Mouse (Mus musculus) MEL (cell line): ENCODE measurements around the gene Ap5z1. TPM values are rescaled to one million over a fixed set of nuclear protein-coding genes. Genes with fewer than 3 reads are reported as not detected.

Experiments
- DNase-seq: peaks from one replicate; pipeline ENCODE4 v3.0.0; 2011; ENCODE audit warnings: low read depth, low spot score
- H3K27ac ChIP-seq: 2 replicates; pipeline ENCODE4 v1.5.1; 2012; ENCODE audit warnings: low read depth, mild to moderate bottlenecking, control low read depth, low read length, moderate library complexity; ENCODE audit not compliant: control insufficient read depth
- H3K27me3 ChIP-seq, 2 experiments: fragments of 150-350 bp in 1 of 2; sonication (generic) in 1 of 2; 2 replicates each; pipeline ENCODE4 v1.6.1; 2012; ENCODE audit warnings: low read length in 2 of 2, mild to moderate bottlenecking in 2 of 2, improper control_type of control experiment in 1 of 2, moderate library complexity in 1 of 2; ENCODE audit not compliant: insufficient read depth in 2 of 2, control insufficient read depth in 1 of 2
- H3K36me3 ChIP-seq, 2 experiments: 2 replicates each; pipeline ENCODE4 v1.6.1; 2012 to 2014; ENCODE audit warnings: low read length in 2 of 2, improper control_type of control experiment in 1 of 2, inconsistent platforms in 1 of 2, mild to moderate bottlenecking in 1 of 2; ENCODE audit not compliant: insufficient read depth in 2 of 2, control insufficient read depth in 1 of 2
- H3K4me1 ChIP-seq, 2 experiments: fragments of 150-350 bp in 1 of 2; sonication (generic) in 1 of 2; 2 replicates each; pipeline ENCODE4 v1.6.1; 2012; ENCODE audit warnings: low read length in 2 of 2, improper control_type of control experiment in 1 of 2, mild to moderate bottlenecking in 1 of 2; ENCODE audit not compliant: insufficient read depth in 2 of 2, control insufficient read depth in 1 of 2
- H3K4me3 ChIP-seq, 2 experiments: fragments of 150-350 bp in 1 of 2; sonication (generic) in 1 of 2; 2 replicates each; pipeline ENCODE4 v1.5.1; 2012; ENCODE audit warnings: low read depth in 2 of 2, low read length in 2 of 2, mild to moderate bottlenecking in 2 of 2, moderate library complexity in 2 of 2, control low read depth in 1 of 2, improper control_type of control experiment in 1 of 2; ENCODE audit not compliant: control insufficient read depth in 1 of 2, insufficient read depth in 1 of 2
- H3K79me2 ChIP-seq: 2 replicates; pipeline ENCODE4 v1.6.1; 2012; ENCODE audit warnings: mild to moderate bottlenecking, low read length, moderate library complexity; ENCODE audit not compliant: control insufficient read depth, poor library complexity, insufficient read depth
- H3K9ac ChIP-seq: 2 replicates; pipeline ENCODE4 v1.6.1; 2012; ENCODE audit warnings: low read depth, mild to moderate bottlenecking, control low read depth, low read length, moderate library complexity; ENCODE audit not compliant: control insufficient read depth, poor library complexity, severe bottlenecking
- H3K9me3 ChIP-seq: fragments of 150-350 bp; sonication (generic); replicated peaks from 2 replicates; pipeline ENCODE4 v1.6.1; 2012; ENCODE audit warnings: mild to moderate bottlenecking, low read length, improper control_type of control experiment, moderate library complexity; ENCODE audit not compliant: insufficient read depth
- BHLHE40 ChIP-seq: IDR thresholded peaks from 2 replicates; pipeline ENCODE4 v1.6.1; 2012; ENCODE audit warnings: low read depth, mild to moderate bottlenecking, inconsistent platforms, low read length, improper control_type of control experiment, borderline replicate concordance
- CHD1 ChIP-seq: IDR thresholded peaks from 2 replicates; pipeline ENCODE4 v1.6.1; 2012; ENCODE audit warnings: low read depth, mild to moderate bottlenecking, inconsistent platforms, low read length, improper control_type of control experiment
- EP300 ChIP-seq, 2 experiments: IDR thresholded peaks; 2 replicates each; pipeline ENCODE4 v1.6.1; 2011; ENCODE audit warnings: improper control_type of control experiment in 2 of 2, low read length in 2 of 2, low read depth in 1 of 2, mild to moderate bottlenecking in 1 of 2
- ETS1 ChIP-seq: IDR thresholded peaks from 2 replicates; pipeline ENCODE4 v1.6.1; 2012; ENCODE audit warnings: low read depth, mild to moderate bottlenecking, inconsistent platforms, low read length, improper control_type of control experiment, moderate library complexity
- GABPA ChIP-seq: IDR thresholded peaks from 2 replicates; pipeline ENCODE4 v1.6.1; 2012; ENCODE audit warnings: low read depth, mild to moderate bottlenecking, inconsistent platforms, low read length, improper control_type of control experiment, moderate library complexity
- HCFC1 ChIP-seq: IDR thresholded peaks from 2 replicates; pipeline ENCODE4 v1.6.1; 2012; ENCODE audit warnings: low read depth, mild to moderate bottlenecking, inconsistent platforms, low read length, improper control_type of control experiment, moderate library complexity
- JUND ChIP-seq: IDR thresholded peaks from 2 replicates; pipeline ENCODE4 v1.6.1; 2011; ENCODE audit warnings: low read depth, mild to moderate bottlenecking, improper control_type of control experiment, low read length
- KAT2A ChIP-seq: conservative IDR thresholded peaks from 2 replicates; pipeline ENCODE4 v1.6.1; 2012; ENCODE audit warnings: low read depth, low read length, improper control_type of control experiment, inconsistent platforms
- MAFK ChIP-seq: IDR thresholded peaks from 2 replicates; pipeline ENCODE4 v1.6.1; 2011; ENCODE audit warnings: low read depth, mild to moderate bottlenecking, low read length, improper control_type of control experiment, borderline replicate concordance
- MEF2A ChIP-seq: IDR thresholded peaks from 2 replicates; pipeline ENCODE4 v1.6.1; 2014; ENCODE audit warnings: low read depth, mild to moderate bottlenecking, inconsistent platforms, low read length, improper control_type of control experiment; ENCODE audit not compliant: poor library complexity, insufficient replicate concordance, severe bottlenecking; ENCODE audit errors: extremely low read depth
- MYB ChIP-seq: IDR thresholded peaks from 2 replicates; pipeline ENCODE4 v1.6.1; 2011; ENCODE audit warnings: mild to moderate bottlenecking, low read depth, low read length, improper control_type of control experiment
- MYC ChIP-seq: IDR thresholded peaks from 2 replicates; pipeline ENCODE4 v1.6.1; 2011; ENCODE audit warnings: low read depth, mild to moderate bottlenecking, low read length, improper control_type of control experiment, moderate library complexity
- NELFE ChIP-seq: IDR thresholded peaks from 2 replicates; pipeline ENCODE4 v1.6.1; 2011; ENCODE audit warnings: low read depth, low read length, improper control_type of control experiment
- POLR2AphosphoS5 ChIP-seq: IDR thresholded peaks from 2 replicates; pipeline ENCODE4 v1.6.1; 2012; ENCODE audit warnings: low read depth, borderline replicate concordance, mild to moderate bottlenecking, inconsistent platforms, low read length, moderate library complexity, mixed read lengths
- RCOR1 ChIP-seq: IDR thresholded peaks from 2 replicates; pipeline ENCODE4 v1.6.1; 2012; ENCODE audit warnings: low read depth, mild to moderate bottlenecking, inconsistent platforms, low read length, improper control_type of control experiment
- SIN3A ChIP-seq: IDR thresholded peaks from 2 replicates; pipeline ENCODE4 v1.6.1; 2012; ENCODE audit warnings: low read length, improper control_type of control experiment, inconsistent platforms
- SMC3 ChIP-seq: IDR thresholded peaks from 2 replicates; pipeline ENCODE4 v1.6.1; 2011; ENCODE audit warnings: low read depth, low read length, improper control_type of control experiment
- TBP ChIP-seq: IDR thresholded peaks from 2 replicates; pipeline ENCODE4 v1.8.0; 2011; ENCODE audit warnings: low read depth, low read length, improper control_type of control experiment
- UBTF ChIP-seq: IDR thresholded peaks from 2 replicates; pipeline ENCODE4 v1.6.1; 2012; ENCODE audit warnings: low read depth, mild to moderate bottlenecking, inconsistent platforms, low read length, improper control_type of control experiment, moderate library complexity, borderline replicate concordance; ENCODE audit not compliant: insufficient read depth
- ZC3H11A ChIP-seq: IDR thresholded peaks from 2 replicates; pipeline ENCODE4 v1.6.1; 2012; ENCODE audit warnings: low read depth, mild to moderate bottlenecking, inconsistent platforms, low read length, improper control_type of control experiment
- ZKSCAN1 ChIP-seq: IDR thresholded peaks from 2 replicates; pipeline ENCODE4 v1.6.1; 2012; ENCODE audit warnings: low read depth, mild to moderate bottlenecking, inconsistent platforms, low read length, improper control_type of control experiment, moderate library complexity
- ZMIZ1 ChIP-seq: IDR thresholded peaks from 2 replicates; pipeline ENCODE4 v1.6.1; 2012; ENCODE audit warnings: low read depth, mild to moderate bottlenecking, inconsistent platforms, low read length, improper control_type of control experiment, moderate library complexity
- ZNF384 ChIP-seq: IDR thresholded peaks from 2 replicates; pipeline ENCODE4 v1.6.1; 2012; ENCODE audit warnings: low read depth, mild to moderate bottlenecking, inconsistent platforms, low read length, improper control_type of control experiment
- polyA plus RNA-seq, 2 experiments: library from polyadenylated mRNA; stranded (reverse) in 1 of 2; unstranded in 1 of 2; fragments of >175 nt in 1 of 2; fragments of >200 nt in 1 of 2; gene quantifications; 2 replicates each; pipeline versions ENCODE4 v1.2.1 to v1.2.4; 2012; ENCODE audit warnings: low replicate concordance in 2 of 2, low read depth in 1 of 2; ENCODE audit not compliant: insufficient read length in 2 of 2, insufficient read depth in 1 of 2, missing spikeins in 1 of 2
- total RNA-seq: library from RNA; depleted of rRNA; stranded (reverse); fragments of 300-350 nt; gene quantifications from 2 replicates; pipeline ENCODE4 v1.2.3, GENCODE M21; 2012

Ap5z1 gene
- total and polyA plus RNA-seq, 3 experiments: 4.4 to 13.5 TPM; not detected in 1

GRCm38 (mm10) chr5:142418419-142418818 is 45.3 kb upstream of the Ap5z1 start:
- Histone ChIP-seq H3K27ac (no peak overlapping the region), H3K9ac (no peak overlapping the region), H3K79me2 (peaks cover 11% of the 10 kb centered on the region), H3K9me3 (no peaks in the 10 kb centered on the region), H3K36me3 (peaks cover 0 to 2% of the 10 kb centered on the region in 2 experiments; a peak in 3 of 4 replicates), H3K4me3 (no peak overlapping the region), H3K27me3 (no peaks in the 10 kb centered on the region), H3K4me1 (peaks cover 2 to 3% of the 10 kb centered on the region in 2 experiments; a peak in 1 of 4 replicates)
- DNase-seq: no peak
- no peak for TF ChIP-seq ETS1
- TF ChIP-seq HCFC1: no peak
- TF ChIP-seq ZC3H11A: no peak
- no peak for TF ChIP-seq SMC3
- no peak for TF ChIP-seq GABPA
- no peak for TF ChIP-seq SIN3A
- no peak for TF ChIP-seq MEF2A
- TF ChIP-seq RCOR1: no peak
- TF ChIP-seq NELFE: no peak
- no peak for TF ChIP-seq KAT2A
- no peak for TF ChIP-seq POLR2AphosphoS5
- TF ChIP-seq UBTF: no peak
- TF ChIP-seq, all 39 proteins: peak for 0

- DNase-seq: no peak
- H3K79me2 ChIP-seq: peaks cover 6% of the 10 kb centered on the region
- TF ChIP-seq ETS1: no peak
- no peak for TF ChIP-seq JUND
- no peak for TF ChIP-seq ZNF384
- TF ChIP-seq MAFK: no peak
- no peak for TF ChIP-seq ZMIZ1
- no peak for TF ChIP-seq EP300 (IDR thresholded peaks at IDR 0.05; ENCODE audit: low read depth in 1 of 2, low read length in 2 of 2)
- no peak for TF ChIP-seq MYB
- TF ChIP-seq ZKSCAN1: no peak
- no peak for TF ChIP-seq ZC3H11A
- TF ChIP-seq CHD1: no peak
- no peak for TF ChIP-seq BHLHE40
- TF ChIP-seq MYC: no peak
- no peak for TF ChIP-seq RCOR1
- TF ChIP-seq TBP: no peak
- TF ChIP-seq MEF2A: no peak
- TF ChIP-seq, all 39 proteins: peak for 0
- no peak overlapping the region for H3K27ac ChIP-seq
- peaks cover 2 to 3% of the 10 kb centered on the region in 2 experiments; a peak in 1 of 4 replicates for H3K4me1 ChIP-seq
- H3K27me3 ChIP-seq: no peaks in the 10 kb centered on the region
- H3K9me3 ChIP-seq: no peaks in the 10 kb centered on the region
- no peak overlapping the region for H3K9ac ChIP-seq
- no peak overlapping the region for H3K4me3 ChIP-seq
- peaks cover 0 to 2% of the 10 kb centered on the region in 2 experiments; a peak in 3 of 4 replicates for H3K36me3 ChIP-seq
Measured at GRCm38 (mm10) chr5:142420317-142420716, 43.4 kb upstream of the Ap5z1 start.
